Mouse (Mus musculus): ENCODE measurements around the gene Tex264.

DNA sequence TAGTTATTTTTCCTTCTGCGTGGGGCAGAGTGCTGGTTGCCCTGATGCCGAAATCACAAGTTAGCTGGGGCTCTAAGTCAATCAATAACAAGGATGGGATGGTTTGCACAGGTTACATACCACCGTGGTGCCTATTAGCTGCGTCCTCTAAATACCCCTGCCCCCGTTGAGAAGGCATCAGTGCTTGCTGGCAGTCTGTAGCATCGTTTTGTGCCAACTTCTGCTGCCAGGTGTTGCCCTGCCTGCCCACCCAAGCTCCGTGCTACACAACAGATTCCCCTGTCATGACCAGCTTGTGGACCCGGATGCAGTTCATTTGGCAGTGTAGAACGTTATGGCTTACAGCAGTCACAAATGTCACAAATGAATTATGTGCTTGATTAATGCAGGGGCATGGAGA lies 69.4 kb downstream of the Tex264 start:
- TF ChIP-seq ZNF384 (IDR thresholded peaks at IDR 0.05; ENCODE audit: low read depth, low read length) (no peak), CHD2 (IDR thresholded peaks at IDR 0.05; ENCODE audit: low read depth, low read length) (no peak), ZC3H11A (IDR thresholded peaks at IDR 0.05; ENCODE audit: borderline replicate concordance, low read depth, low read length) (no peak), HCFC1 (IDR thresholded peaks at IDR 0.05; ENCODE audit: borderline replicate concordance, insufficient read depth, low read length) (no peak), MAFK (IDR thresholded peaks at IDR 0.05; ENCODE audit: insufficient read depth, low read depth, low read length) (no peak)

All from ES-E14 (cell line).